Mouse (Mus musculus) intestine, postnatal 0 days (tissue): ENCODE results near the gene Itsn1. TPM values are rescaled to one million over a fixed set of nuclear protein-coding genes. Genes with fewer than 3 reads are reported as not detected.

ENCODE experiments used
- ATAC-seq: fragments of 200-750 bp; cut with Nextera tagmentation; 2 replicates; pipeline ENCODE4 v1.8.0; 2017; ENCODE audit warnings: mild to moderate bottlenecking, moderate TSS enrichment, moderate library complexity
- H3K27ac ChIP-seq: fragments of 300-500 bp; sonication (generic); 2 replicates; pipeline ENCODE4 v1.5.1; 2014; ENCODE audit warnings: mild to moderate bottlenecking, low read depth, low read length, moderate library complexity
- H3K27me3 ChIP-seq: fragments of 300-500 bp; sonication (generic); replicated peaks from 2 replicates; pipeline ENCODE4 v1.6.1; 2014; ENCODE audit warnings: low read length, mixed read lengths; ENCODE audit not compliant: control insufficient read depth, insufficient read depth
- H3K36me3 ChIP-seq: fragments of 300-500 bp; sonication (generic); 2 replicates; pipeline ENCODE4 v1.6.1; 2014; ENCODE audit warnings: mild to moderate bottlenecking, moderate library complexity; ENCODE audit not compliant: control insufficient read depth, insufficient read depth
- H3K4me1 ChIP-seq: fragments of 300-500 bp; sonication (generic); replicated peaks from 2 replicates; pipeline ENCODE4 v1.6.1; 2014; ENCODE audit warnings: antibody characterized with exemption, low read length, mixed read lengths; ENCODE audit not compliant: control insufficient read depth, insufficient read depth
- H3K4me2 ChIP-seq: fragments of 300-500 bp; sonication (generic); replicated peaks from 2 replicates; pipeline ENCODE4 v1.6.1; 2014; ENCODE audit warnings: low read depth, mild to moderate bottlenecking, moderate library complexity
- H3K4me3 ChIP-seq: fragments of 300-500 bp; sonication (generic); 2 replicates; pipeline ENCODE4 v1.5.1; 2014; ENCODE audit warnings: low read depth, low read length
- H3K9ac ChIP-seq: fragments of 300-500 bp; sonication (generic); 2 replicates; pipeline ENCODE4 v1.6.1; 2014; ENCODE audit warnings: mild to moderate bottlenecking, low read depth, low read length
- H3K9me3 ChIP-seq: fragments of 300-500 bp; sonication (generic); 2 replicates; pipeline ENCODE4 v1.6.1; 2016; ENCODE audit warnings: mixed run types; ENCODE audit not compliant: control insufficient read depth
- CTCF ChIP-seq: sonication (generic); IDR thresholded peaks from 2 replicates; pipeline ENCODE4 v1.5.1; 2016; ENCODE audit warnings: low read depth, mild to moderate bottlenecking, control low read depth, antibody characterized with exemption, moderate library complexity
- WGBS: fragments of 180-500 bp; shearing (Covaris S2); extraction: QIAGEN DNeasy Blood & Tissue Kit; methylation state at CpG from one replicate; pipeline ENCODE4 v1.1.7; 2014; 5-methylcytosine and 5-hydroxymethylcytosine counted together
- polyA plus RNA-seq: library from polyadenylated mRNA; unstranded; fragments of >200 nt; fragmentation: Nextera tagmentation; extraction: Ambion mirVana; gene quantifications from 2 replicates; pipeline ENCODE4 v1.2.1, GENCODE M21; 2015

The Itsn1 gene
- polyA plus RNA-seq, 1 experiment from 2014 or later, result 6.2 TPM

- Histone ChIP-seq H3K4me2 (no peak overlapping the region), H3K4me1 (0 out of 2 replicates have a peak, but pooled peaks cover 2% of the 10 kb centered on the region), H3K4me3 (no peak overlapping the region), H3K9me3 (no peaks in the 10 kb centered on the region), H3K36me3 (peaks cover 14% of the 10 kb centered on the region), H3K27ac (peak overlapping the region; percentile 54; the same call in 1 of the 2 replicates), H3K9ac (no peak overlapping the region), H3K27me3 (no peaks in the 10 kb centered on the region)
- no peak for ATAC-seq
- WGBS, result 68% methylated on average over 5 of the region's 5 CpGs
- TF ChIP-seq CTCF, result no peak
Measured at GRCm38 (mm10) chr16:91828603-91829002, 99.5 kb downstream of the Itsn1 start.

- no peak overlapping the region for H3K4me3 ChIP-seq
- H3K9ac ChIP-seq, result no peak overlapping the region
- 67% methylated on average over 5 of the region's 5 CpGs for WGBS
Measured at GRCm38 (mm10) chr16:91829121-91829520, 100.0 kb downstream of the Itsn1 start.

GRCm38 (mm10) chr16:91830260-91830659, 101.2 kb downstream of the Itsn1 start:
- Histone ChIP-seq H3K9me3 (no peaks in the 10 kb centered on the region), H3K9ac (no peak overlapping the region), H3K27me3 (no peaks in the 10 kb centered on the region), H3K4me1 (peaks cover 8% of the 10 kb centered on the region; the same call in 1 of the 2 replicates), H3K27ac (no peak overlapping the region), H3K36me3 (peaks cover 14% of the 10 kb centered on the region), H3K4me2 (no peak overlapping the region), H3K4me3 (no peak overlapping the region)
- 67% methylated on average over 23 of the region's 23 CpGs for WGBS
- no peak for ATAC-seq
- no peak for TF ChIP-seq CTCF

More at GRCm38 (mm10) chr16:91829121-91829520, 100.0 kb downstream of the Itsn1 start:
- no peaks in the 10 kb centered on the region for H3K9me3 ChIP-seq
- H3K27me3 ChIP-seq, result no peaks in the 10 kb centered on the region
- H3K36me3 ChIP-seq, result peaks cover 14% of the 10 kb centered on the region
- TF ChIP-seq CTCF, result no peak
- no peak overlapping the region for H3K27ac ChIP-seq
- peaks cover 5% of the 10 kb centered on the region; the same call in 1 of the 2 replicates for H3K4me1 ChIP-seq
- no peak for ATAC-seq
- no peak overlapping the region for H3K4me2 ChIP-seq

GRCm38 (mm10) chr16:91833121-91833520, 104.0 kb downstream of the Itsn1 start:
- ATAC-seq, result no peak
- H3K36me3 ChIP-seq, result peaks cover 21% of the 10 kb centered on the region
- H3K4me1 ChIP-seq, result peaks cover 6% of the 10 kb centered on the region; the same call in 1 of the 2 replicates
- no peak overlapping the region for H3K4me3 ChIP-seq
- H3K9me3 ChIP-seq, result no peaks in the 10 kb centered on the region
- no peak for TF ChIP-seq CTCF
- H3K27me3 ChIP-seq, result no peaks in the 10 kb centered on the region
- H3K9ac ChIP-seq, result no peak overlapping the region
- H3K27ac ChIP-seq, result no peak overlapping the region
- no peak overlapping the region for H3K4me2 ChIP-seq
- 86% methylated on average over 5 of the region's 5 CpGs for WGBS

- 34% methylated on average over 2 of the region's 2 CpGs for WGBS
- H3K27ac ChIP-seq, result no peak overlapping the region
Measured at GRCm38 (mm10) chr16:91833558-91833957, 104.5 kb downstream of the Itsn1 start.

GRCm38 (mm10) chr16:91833981-91834380, 104.9 kb downstream of the Itsn1 start:
- 95% methylated on average over 1 of the region's 1 CpGs for WGBS
- Histone ChIP-seq H3K4me3 (no peak overlapping the region), H3K27me3 (no peaks in the 10 kb centered on the region), H3K4me2 (no peak overlapping the region), H3K27ac (no peak overlapping the region), H3K9ac (no peak overlapping the region), H3K9me3 (no peaks in the 10 kb centered on the region), H3K36me3 (peaks cover 14% of the 10 kb centered on the region; the same call in 1 of the 2 replicates), H3K4me1 (peaks cover 6% of the 10 kb centered on the region; the same call in 1 of the 2 replicates)
- ATAC-seq, result no peak
- TF ChIP-seq CTCF, result no peak

More at GRCm38 (mm10) chr16:91833558-91833957, 104.5 kb downstream of the Itsn1 start:
- no peak for ATAC-seq
- TF ChIP-seq CTCF, result no peak
- Histone ChIP-seq H3K4me2 (no peak overlapping the region), H3K9ac (no peak overlapping the region), H3K36me3 (peaks cover 17% of the 10 kb centered on the region), H3K4me1 (peaks cover 6% of the 10 kb centered on the region; the same call in 1 of the 2 replicates), H3K4me3 (no peak overlapping the region), H3K27me3 (no peaks in the 10 kb centered on the region), H3K9me3 (no peaks in the 10 kb centered on the region)
